Mouse (Mus musculus): ENCODE results near the gene Dnajc12.
"Not testable (repeated sequence)": the region's sequence is repeated elsewhere in the genome, so short reads cannot be mapped to it uniquely, and the experiment has no call there.

Gene Dnajc12

GRCm38 (mm10) chr10:63429785-63430305 is 47.6 kb downstream of the Dnajc12 start, which contains the start of gene Ctnna3:
Gene Ctnna3 (plus strand): TSS chr10:63430098.
- peak; percentile 89 for DNase-seq (ENCODE audit: low read depth, low spot score)

- DNase-seq (ENCODE audit: low read depth, low spot score), result no peak
These were observed 49.0 kb downstream of the Dnajc12 start for GRCm38 (mm10) chr10:63431221-63431736.

- no peak for DNase-seq (ENCODE audit: low read depth, low spot score)
These were observed 49.9 kb downstream of the Dnajc12 start for GRCm38 (mm10) chr10:63432099-63432498.

GRCm38 (mm10) chr10:63432887-63433286 is 50.6 kb downstream of the Dnajc12 start:
- no peak for DNase-seq (ENCODE audit: low read depth, low spot score)

- DNase-seq (ENCODE audit: low read depth, low spot score), result no peak
These were observed 56.6 kb downstream of the Dnajc12 start for GRCm38 (mm10) chr10:63438736-63439262.

GRCm38 (mm10) chr10:63439694-63440228 is 57.5 kb downstream of the Dnajc12 start:
- DNase-seq (ENCODE audit: low read depth, low spot score), result no peak

GRCm38 (mm10) chr10:63444602-63445387 is 62.6 kb downstream of the Dnajc12 start:
- not testable (repeated sequence) for DNase-seq (ENCODE audit: low read depth, low spot score)

GRCm38 (mm10) chr10:63453926-63454325 is 71.7 kb downstream of the Dnajc12 start:
- no peak for DNase-seq (ENCODE audit: low read depth, low spot score)

GRCm38 (mm10) chr10:63455110-63455878 is 73.1 kb downstream of the Dnajc12 start:
- DNase-seq (ENCODE audit: low read depth, low spot score), result no peak

GRCm38 (mm10) chr10:63457292-63458128 is 75.3 kb downstream of the Dnajc12 start:
- DNase-seq (ENCODE audit: low read depth, low spot score), result no peak
